Mouse (Mus musculus) hindbrain, embryonic 16.5 days (tissue): Measurements from ENCODE around the gene Uaca. TPM values are rescaled to one million over a fixed set of nuclear protein-coding genes. Genes with fewer than 3 reads are reported as not detected.
A peak's percentile ranks its signal among the peaks of the same experiment; 100 is the strongest.

Source experiments
- ATAC-seq: fragments of 200-750 bp; cut with Nextera tagmentation; 2 replicates; pipeline ENCODE4 v1.8.0; 2017; ENCODE audit warnings: moderate TSS enrichment, moderate library complexity
- H3K27ac ChIP-seq: fragments of 300-500 bp; sonication (generic); 2 replicates; pipeline ENCODE4 v1.5.1; 2014; ENCODE audit warnings: low read depth, mild to moderate bottlenecking, control low read depth, low read length, moderate library complexity
- H3K27me3 ChIP-seq: fragments of 300-500 bp; sonication (generic); replicated peaks from 2 replicates; pipeline ENCODE4 v1.6.1; 2014; ENCODE audit warnings: low read length; ENCODE audit not compliant: control insufficient read depth, insufficient read depth
- H3K36me3 ChIP-seq: fragments of 300-500 bp; sonication (generic); 2 replicates; pipeline ENCODE4 v1.6.1; 2014; ENCODE audit warnings: mild to moderate bottlenecking, low read length, moderate library complexity, mixed read lengths; ENCODE audit not compliant: control insufficient read depth, insufficient read depth
- H3K4me1 ChIP-seq: fragments of 300-500 bp; sonication (generic); 2 replicates; pipeline ENCODE4 v1.6.1; 2014; ENCODE audit warnings: low read depth, low read length; ENCODE audit not compliant: control insufficient read depth, insufficient read depth
- H3K4me2 ChIP-seq: fragments of 300-500 bp; sonication (generic); 2 replicates; pipeline ENCODE4 v1.6.1; 2014; ENCODE audit warnings: mild to moderate bottlenecking, low read length, control low read depth, moderate library complexity
- H3K4me3 ChIP-seq: fragments of 300-500 bp; sonication (generic); 2 replicates; pipeline ENCODE4 v1.5.1; 2014; ENCODE audit warnings: mild to moderate bottlenecking, low read length, control low read depth, moderate library complexity
- H3K9ac ChIP-seq: fragments of 300-500 bp; sonication (generic); 2 replicates; pipeline ENCODE4 v1.6.1; 2014; ENCODE audit warnings: low read depth, mild to moderate bottlenecking, control low read depth, low read length, moderate library complexity
- H3K9me3 ChIP-seq: fragments of 300-500 bp; sonication (generic); 2 replicates; pipeline ENCODE4 v1.6.1; 2014; ENCODE audit warnings: mild to moderate bottlenecking, low read length, moderate library complexity; ENCODE audit not compliant: control insufficient read depth
- WGBS: fragments of 180-500 bp; shearing (Covaris S2); extraction: QIAGEN DNeasy Blood & Tissue Kit; methylation state at CpG from one replicate; pipeline ENCODE4 v1.1.7; 2014; 5-methylcytosine and 5-hydroxymethylcytosine counted together
- polyA plus RNA-seq: library from polyadenylated mRNA; unstranded; fragments of >200 nt; fragmentation: Nextera tagmentation; extraction: Ambion mirVana; gene quantifications from 2 replicates; pipeline ENCODE4 v1.2.1, GENCODE M21; 2015

Uaca gene
- polyA plus RNA-seq, 1 experiment from 2014 or later: 15.8 TPM

DNA sequence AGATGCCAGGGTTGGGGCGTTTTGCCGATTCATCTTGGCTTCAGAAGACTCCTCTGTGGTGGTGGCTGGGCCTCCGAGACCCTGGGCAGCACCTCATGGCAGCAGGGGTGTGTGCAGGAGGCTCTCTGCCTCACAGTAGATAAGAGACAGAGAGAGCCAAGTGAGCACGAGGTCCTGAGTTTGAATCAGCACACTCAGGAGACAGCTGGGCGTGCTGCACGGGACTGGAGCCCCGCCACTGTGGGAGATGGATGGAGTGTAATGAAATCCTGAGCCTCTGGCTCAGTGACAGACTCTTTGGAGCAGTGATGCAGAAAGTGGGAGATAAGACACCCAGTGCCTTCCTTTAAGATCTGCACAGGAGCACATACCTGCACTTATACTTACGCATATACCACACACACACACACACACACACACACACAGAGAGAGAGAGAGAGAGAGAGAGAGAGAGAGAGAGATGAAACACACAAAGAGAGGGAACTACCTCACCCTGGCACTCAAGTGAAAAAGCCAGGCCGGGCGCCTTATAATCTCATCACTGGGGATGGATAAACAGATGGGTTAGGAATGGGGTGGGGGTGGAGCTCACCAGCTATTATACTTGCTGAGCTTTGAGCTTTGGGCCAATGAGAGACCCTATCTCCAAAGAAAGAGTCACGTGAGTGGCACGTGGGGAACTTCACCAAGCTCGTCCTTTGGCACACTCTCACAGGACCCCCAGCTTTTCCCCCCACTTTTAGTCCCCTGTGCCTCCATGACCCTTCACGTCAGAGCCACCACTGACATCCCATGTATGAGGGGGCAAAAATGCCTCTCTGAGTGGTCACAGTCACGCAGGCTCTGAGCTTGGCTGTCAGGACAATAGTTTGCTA is 37.2 kb upstream of the Uaca start:
- Histone ChIP-seq H3K27ac (peak overlapping the region; percentile 44; the same call in 1 of the 2 replicates), H3K4me3 (no peak overlapping the region), H3K9ac (no peak overlapping the region), H3K36me3 (no peaks in the 10 kb centered on the region), H3K4me2 (no peak overlapping the region), H3K27me3 (no peaks in the 10 kb centered on the region), H3K4me1 (no peaks in the 10 kb centered on the region), H3K9me3 (no peaks in the 10 kb centered on the region)
- 71% methylated on average over 15 of the region's 15 CpGs for WGBS
- ATAC-seq: no peak

DNA sequence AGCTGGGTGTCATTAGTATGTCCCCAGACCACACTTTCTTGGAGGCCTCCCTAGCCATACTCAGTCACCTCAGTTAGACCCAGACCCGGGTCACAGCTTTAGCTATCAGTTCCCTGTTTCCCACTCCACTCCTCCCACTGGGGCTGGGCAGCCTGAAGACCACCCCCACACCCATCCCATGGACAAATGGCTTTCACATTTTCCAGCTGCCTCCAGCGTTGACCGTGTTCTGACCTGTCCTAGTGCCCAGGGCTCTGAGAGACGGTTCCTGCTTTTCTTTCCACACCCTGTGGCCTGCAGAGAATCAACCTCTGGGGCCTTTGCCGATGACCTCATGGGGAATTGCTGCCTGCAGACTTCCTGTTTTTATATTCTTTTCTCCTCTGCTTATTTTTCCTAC is 36.5 kb upstream of the Uaca start:
- H3K9me3 ChIP-seq: no peaks in the 10 kb centered on the region
- 60% methylated on average over 5 of the region's 5 CpGs for WGBS
- H3K4me2 ChIP-seq: no peak overlapping the region
- ATAC-seq: no peak
- H3K27ac ChIP-seq: peak overlapping the region; percentile 44; the same call in 1 of the 2 replicates
- no peaks in the 10 kb centered on the region for H3K27me3 ChIP-seq
- H3K4me1 ChIP-seq: no peaks in the 10 kb centered on the region
- no peaks in the 10 kb centered on the region for H3K36me3 ChIP-seq
- no peak overlapping the region for H3K4me3 ChIP-seq
- H3K9ac ChIP-seq: no peak overlapping the region

DNA sequence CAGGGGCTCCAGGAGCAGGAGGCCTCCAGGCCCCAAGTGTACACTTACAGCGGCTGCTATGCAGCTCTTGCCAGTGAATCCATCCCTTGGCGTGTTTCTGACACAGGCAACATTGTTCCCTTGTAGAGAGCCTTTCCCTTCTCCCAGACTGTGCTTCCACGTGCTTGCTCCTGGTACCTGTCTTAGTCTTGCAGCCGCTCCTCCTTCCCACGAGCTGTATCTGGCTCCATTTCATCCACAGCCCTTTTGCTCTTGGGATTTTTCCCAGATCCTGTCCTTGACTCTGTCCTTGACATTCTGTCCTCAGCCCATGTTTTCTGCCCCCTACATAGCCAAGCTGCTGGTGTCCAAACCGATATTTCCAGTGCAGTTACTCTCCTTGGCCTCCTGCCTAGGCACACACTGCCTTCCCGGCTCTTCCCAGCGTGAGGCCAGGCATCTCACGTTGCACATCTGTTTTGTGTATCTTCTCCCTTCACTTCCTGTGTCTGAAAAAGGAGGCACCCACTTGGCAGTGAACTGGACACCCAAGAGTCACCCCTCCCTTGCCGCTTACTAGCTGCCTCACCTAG is 34.8 kb upstream of the Uaca start:
- H3K4me1 ChIP-seq: no peaks in the 10 kb centered on the region
- ATAC-seq: no peak
- 68% methylated on average over 10 of the region's 10 CpGs for WGBS
- H3K27ac ChIP-seq: peak overlapping the region; percentile 48; the same call in 1 of the 2 replicates
- no peaks in the 10 kb centered on the region for H3K36me3 ChIP-seq
- H3K27me3 ChIP-seq: no peaks in the 10 kb centered on the region
- no peak overlapping the region for H3K9ac ChIP-seq
- no peak overlapping the region for H3K4me3 ChIP-seq
- no peak overlapping the region for H3K4me2 ChIP-seq
- no peaks in the 10 kb centered on the region for H3K9me3 ChIP-seq

DNA sequence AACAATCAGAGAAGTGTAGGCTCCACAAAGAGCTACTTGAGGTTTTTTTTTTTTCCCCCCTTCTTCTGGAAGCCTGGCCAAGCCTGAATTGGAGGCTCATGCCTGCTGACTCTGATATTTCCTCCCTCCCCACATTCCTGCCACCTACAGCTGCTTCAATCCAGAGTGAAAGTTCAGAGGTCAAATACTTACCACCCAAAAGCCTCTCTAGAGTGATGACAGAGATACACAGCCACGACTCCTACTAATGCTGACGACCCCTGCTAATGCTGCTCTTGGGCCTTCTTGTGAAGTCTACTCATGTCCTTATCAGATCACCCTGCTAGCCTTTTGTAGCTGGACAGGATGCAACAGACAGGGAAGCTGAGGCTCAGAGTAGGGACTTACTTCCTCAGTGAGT is 29.2 kb upstream of the Uaca start:
- H3K4me1 ChIP-seq: no peaks in the 10 kb centered on the region; the same call in 1 of the 2 replicates
- ATAC-seq: no peak
- H3K27ac ChIP-seq: no peak overlapping the region
- no peaks in the 10 kb centered on the region for H3K27me3 ChIP-seq
- WGBS: 57% methylated on average over 2 of the region's 2 CpGs
- no peak overlapping the region for H3K9ac ChIP-seq
- H3K4me2 ChIP-seq: no peak overlapping the region
- no peaks in the 10 kb centered on the region for H3K9me3 ChIP-seq
- H3K4me3 ChIP-seq: no peak overlapping the region
- H3K36me3 ChIP-seq: no peaks in the 10 kb centered on the region

DNA sequence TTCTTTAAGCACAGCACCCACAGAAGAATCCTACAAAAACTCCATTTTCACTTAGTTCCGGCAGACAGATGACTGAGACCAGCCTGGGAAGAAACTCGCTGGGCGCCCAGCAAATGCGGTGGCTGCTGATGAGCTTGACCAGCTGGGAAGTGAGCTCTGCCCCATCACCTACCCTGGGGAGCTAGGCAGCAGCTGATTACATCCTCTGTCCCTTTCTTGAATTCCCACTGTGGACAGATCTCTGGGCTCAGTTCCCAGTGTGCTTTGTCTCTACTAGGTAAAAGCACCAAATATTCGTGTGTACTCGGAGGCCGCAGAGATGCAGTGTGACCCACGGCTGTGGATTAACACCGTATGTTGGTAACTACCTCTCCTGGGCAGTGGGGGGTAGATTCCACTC is 25.9 kb upstream of the Uaca start:
- H3K4me3 ChIP-seq: no peak overlapping the region
- H3K27ac ChIP-seq: 0 out of 2 replicates have a peak overlapping the region, but pooled peaks have one; percentile 23
- 52% methylated on average over 9 of the region's 9 CpGs for WGBS
- ATAC-seq: no peak
- H3K9ac ChIP-seq: no peak overlapping the region
- peaks cover 4% of the 10 kb centered on the region; the same call in 1 of the 2 replicates for H3K9me3 ChIP-seq
- H3K36me3 ChIP-seq: no peaks in the 10 kb centered on the region
- no peaks in the 10 kb centered on the region; the same call in 1 of the 2 replicates for H3K4me1 ChIP-seq
- H3K4me2 ChIP-seq: peak overlapping the region; percentile 15; the same call in 1 of the 2 replicates
- H3K27me3 ChIP-seq: no peaks in the 10 kb centered on the region

DNA sequence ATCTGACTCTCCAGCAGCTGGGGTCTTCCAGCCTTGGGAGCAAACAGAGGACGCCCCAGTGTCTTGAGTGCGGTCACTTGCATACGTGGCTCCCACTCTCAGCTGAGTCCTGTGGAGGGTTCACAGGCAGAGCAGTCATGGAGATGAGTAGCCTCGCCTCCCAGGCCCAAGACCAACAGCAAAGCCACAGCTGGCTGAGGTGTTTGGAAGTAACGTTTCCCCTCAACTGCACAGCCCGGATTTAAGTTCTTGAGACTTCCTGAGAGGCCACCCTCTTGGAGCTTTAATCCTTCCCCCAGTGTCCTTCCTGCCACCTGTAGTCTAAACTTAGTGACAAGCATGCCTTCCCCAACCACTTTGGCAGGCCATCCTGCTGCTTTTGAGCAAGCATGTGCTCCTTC is 24.6 kb upstream of the Uaca start:
- Histone ChIP-seq H3K4me2 (no peak overlapping the region), H3K36me3 (no peaks in the 10 kb centered on the region), H3K27ac (no peak overlapping the region), H3K4me3 (no peak overlapping the region), H3K9ac (no peak overlapping the region), H3K9me3 (peaks cover 4% of the 10 kb centered on the region; the same call in 1 of the 2 replicates), H3K27me3 (no peaks in the 10 kb centered on the region), H3K4me1 (no peaks in the 10 kb centered on the region; the same call in 1 of the 2 replicates)
- WGBS: 74% methylated on average over 6 of the region's 6 CpGs
- no peak for ATAC-seq

DNA sequence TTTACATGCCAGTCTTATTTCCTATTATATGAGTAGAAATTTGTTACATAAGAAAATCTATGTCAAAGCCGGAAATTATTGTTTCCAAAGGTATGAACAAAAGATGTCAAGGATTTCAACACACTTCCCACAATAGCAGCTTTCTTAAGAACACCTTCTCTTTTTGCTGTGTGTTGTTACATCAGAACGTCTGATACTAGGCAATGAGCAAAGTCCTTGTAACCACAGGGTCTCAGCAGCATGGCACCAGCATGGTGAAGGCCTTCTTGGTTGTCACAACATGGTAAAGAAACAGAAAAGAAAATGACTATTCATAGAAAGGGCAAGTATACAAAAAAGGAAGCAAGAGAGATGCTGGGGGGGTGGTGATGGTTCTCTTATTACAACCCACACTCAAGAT is 20.6 kb upstream of the Uaca start:
- 91% methylated on average over 2 of the region's 2 CpGs for WGBS
- H3K4me3 ChIP-seq: no peak overlapping the region
- no peaks in the 10 kb centered on the region for H3K36me3 ChIP-seq
- peaks cover 4% of the 10 kb centered on the region; the same call in 1 of the 2 replicates for H3K9me3 ChIP-seq
- H3K27me3 ChIP-seq: no peaks in the 10 kb centered on the region
- no peak overlapping the region for H3K4me2 ChIP-seq
- H3K9ac ChIP-seq: no peak overlapping the region
- ATAC-seq: no peak
- H3K4me1 ChIP-seq: no peaks in the 10 kb centered on the region
- no peak overlapping the region for H3K27ac ChIP-seq

DNA sequence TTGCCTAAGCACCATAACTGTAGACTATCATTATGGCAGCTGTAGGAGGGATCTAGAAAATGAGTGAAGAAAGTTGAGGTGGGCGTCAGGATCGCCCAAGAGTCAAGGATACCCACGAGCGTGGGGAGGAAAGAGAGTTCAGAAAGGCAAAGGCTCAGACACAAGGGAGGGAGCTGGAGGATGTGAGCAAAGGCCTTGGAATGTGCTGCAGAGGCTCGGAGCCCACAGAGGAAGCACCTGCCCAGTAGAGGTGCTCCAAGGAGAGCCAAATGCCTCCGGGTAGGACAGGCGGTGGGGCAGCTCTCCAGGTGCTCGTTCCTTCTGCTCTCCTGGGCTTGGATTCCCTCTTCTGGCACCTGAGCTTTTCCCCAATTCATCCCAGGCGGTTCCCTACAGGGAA is 17.4 kb upstream of the Uaca start:
- 84% methylated on average over 9 of the region's 9 CpGs for WGBS
- Histone ChIP-seq H3K9me3 (peaks cover 4% of the 10 kb centered on the region; the same call in 1 of the 2 replicates), H3K27me3 (no peaks in the 10 kb centered on the region), H3K4me1 (no peaks in the 10 kb centered on the region), H3K27ac (no peak overlapping the region), H3K36me3 (no peaks in the 10 kb centered on the region), H3K9ac (no peak overlapping the region), H3K4me2 (no peak overlapping the region), H3K4me3 (no peak overlapping the region)
- ATAC-seq: no peak

DNA sequence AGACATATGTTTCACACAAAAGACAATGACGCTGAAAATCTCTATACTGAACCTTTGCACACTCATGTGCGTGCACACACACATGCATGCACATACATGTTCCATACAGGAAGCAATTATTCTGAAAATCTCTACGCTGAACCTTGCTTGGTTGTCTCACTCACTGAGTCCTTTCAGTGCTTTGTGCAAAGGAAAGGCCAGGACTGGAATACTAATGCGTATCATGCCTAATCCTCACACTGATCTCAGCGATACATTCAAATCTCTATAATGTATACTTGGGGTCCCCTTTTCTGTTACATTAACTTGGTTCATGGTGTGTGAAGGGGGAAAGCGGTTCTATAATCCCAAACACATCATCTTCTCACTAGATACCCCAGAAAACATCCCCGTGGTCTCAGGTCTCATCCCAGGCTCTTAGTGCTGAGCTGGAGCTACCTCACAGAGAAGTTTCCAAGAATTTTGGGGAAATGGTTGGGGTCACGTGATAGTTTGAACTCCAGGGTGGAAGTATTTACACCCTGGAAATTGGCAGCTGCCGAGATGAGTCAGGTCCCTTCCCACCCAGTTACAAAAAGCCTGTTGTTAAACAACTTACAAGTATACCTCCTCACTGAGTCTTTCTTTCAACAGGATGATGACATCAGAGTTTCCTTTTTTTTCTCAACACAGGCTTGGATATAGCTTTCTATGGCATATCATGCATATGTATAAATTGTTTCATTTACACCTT is 12.1 kb upstream of the Uaca start:
- Histone ChIP-seq H3K9ac (no peak overlapping the region), H3K27ac (no peak overlapping the region), H3K27me3 (no peaks in the 10 kb centered on the region), H3K9me3 (no peaks in the 10 kb centered on the region), H3K36me3 (no peaks in the 10 kb centered on the region), H3K4me1 (no peaks in the 10 kb centered on the region), H3K4me2 (no peak overlapping the region), H3K4me3 (no peak overlapping the region)
- 79% methylated on average over 9 of the region's 9 CpGs for WGBS
- no peak for ATAC-seq
